Mouse (Mus musculus) heart, postnatal 0 days (tissue): ENCODE data around the gene Snx9.

Source experiments
- CTCF ChIP-seq: IDR thresholded peaks from 2 replicates; pipeline ENCODE4 v1.5.1; 2016; ENCODE audit warnings: antibody characterized with exemption, control low read depth, low read depth
- EP300 ChIP-seq: IDR thresholded peaks from 2 replicates; pipeline ENCODE4 v1.6.1; 2016; ENCODE audit warnings: antibody characterized with exemption, low read depth

DNA sequence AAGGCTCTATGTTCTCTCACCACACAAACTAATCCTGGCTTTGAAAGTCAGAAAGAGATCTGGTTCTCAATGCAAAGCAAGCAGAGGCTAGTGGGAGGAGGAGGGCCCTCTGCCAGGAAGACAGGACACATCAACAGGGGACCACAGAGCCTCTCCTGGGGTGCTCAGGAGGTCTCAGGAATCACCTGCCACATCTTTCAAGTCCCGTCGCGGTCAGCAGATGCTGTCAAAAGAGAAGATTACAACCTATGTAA, 12.6 kb upstream of the Snx9 start:
- TF ChIP-seq CTCF: no peak
- no peak for TF ChIP-seq EP300
